Mouse (Mus musculus) brain, embryonic 14.5 days (tissue): ENCODE results near the gene Ugt2b35.

Source experiments
- CTCF ChIP-seq: fragments of 200-500 bp; IDR thresholded peaks from 2 replicates; pipeline ENCODE4 v1.5.1; 2012; ENCODE audit warnings: inconsistent platforms, mild to moderate bottlenecking, moderate library complexity, borderline replicate concordance; ENCODE audit not compliant: insufficient read depth, insufficient read length; ENCODE audit errors: extremely low read depth
- POLR2A ChIP-seq: fragments of 200-500 bp; IDR thresholded peaks from 2 replicates; pipeline ENCODE4 v1.6.1; 2012; ENCODE audit warnings: mild to moderate bottlenecking, inconsistent platforms, borderline replicate concordance; ENCODE audit not compliant: poor library complexity, insufficient read depth, insufficient read length, severe bottlenecking; ENCODE audit errors: extremely low read depth

GRCm38 (mm10) chr5:87027359-87027758 is 26.7 kb downstream of the Ugt2b35 start:
- TF ChIP-seq POLR2A, result no peak
- TF ChIP-seq CTCF, result no peak
